ENCODE assay signal across 10 mouse cellular contexts in the genomic region with DNA sequence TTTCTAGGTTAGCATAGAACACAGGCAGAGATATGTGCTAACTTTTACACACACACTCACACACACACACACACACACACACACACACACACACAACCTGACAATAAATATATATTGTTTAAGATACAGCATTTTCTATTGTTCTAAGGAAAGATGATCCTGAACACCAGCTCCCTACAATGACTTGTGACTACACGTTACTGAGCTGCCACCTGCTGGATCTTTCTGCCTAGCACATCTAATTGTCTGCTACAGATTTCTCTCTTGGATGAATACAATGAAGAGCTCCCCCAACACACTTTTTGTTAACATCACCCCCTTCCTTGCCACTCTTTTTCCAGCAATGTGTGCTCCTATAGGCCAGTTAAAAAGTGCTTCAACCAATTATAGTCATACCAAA. TPM values are rescaled to one million over a fixed set of nuclear protein-coding genes. Genes with fewer than 3 reads are reported as not detected.
DNase-seq lines count a peak whose midpoint lies in the region; ATAC-seq and TF ChIP-seq lines count a peak whose summit lies in the region.
"Had no signal": no experiment of that assay in that cellular context is flagged by ENCODE, and none has a peak within 500 bp of the region (broad histone marks: within the 10 kb centered on the region; RNA-seq: fewer than 3 reads in every experiment).

No protein-coding gene starts in this region.

- no peak overlapping the region for H3K27ac ChIP-seq in gastrocnemius, adult 2 months
- no peak overlapping the region for H3K27ac ChIP-seq in ES-Bruce4 (ENCODE audit: insufficient read depth, low read length)
- H3K27ac ChIP-seq: heart, embryonic 15.5 days; stomach, embryonic 15.5 days had no signal

- TF ChIP-seq CTCF in gastrocnemius, adult 2 months (IDR thresholded peaks at IDR 0.05): peak; percentile 34; the same call in 1 of the 2 replicates
- TF ChIP-seq CTCF in ES-Bruce4 (IDR thresholded peaks at IDR 0.05; ENCODE audit: low read depth, low read length): peak; percentile 30

- no peaks in the 10 kb centered on the region for H3K9me3 ChIP-seq in ES-Bruce4 (replicated peaks; ENCODE audit: control insufficient read depth, insufficient read depth, low read length, poor library complexity, severe bottlenecking)
- H3K9me3 ChIP-seq: heart, embryonic 15.5 days; stomach, embryonic 15.5 days had no signal

- ATAC-seq in megakaryocyte-erythroid progenitor cell, adult 5-6 weeks (replicated peaks; ENCODE audit: low FRiP score, low TSS enrichment, poor library complexity, severe bottlenecking): peak; percentile 81

- no peak for DNase-seq in gastrocnemius, adult 2 months
- DNase-seq in gastrocnemius, adult 8-10 months (ENCODE audit: low spot score in 2 of 2): no peak
- peak; percentile 73 for DNase-seq in cerebellum, adult 9-10 months
- peak; percentile 26 to 63 for DNase-seq in frontal cortex, postnatal 10 days (ENCODE audit: low spot score in 2 of 2)
- peak; percentile 15 to 53 for DNase-seq in layer of hippocampus, adult 8-10 months (ENCODE audit: low spot score in 2 of 2)
- DNase-seq in right cerebral cortex, postnatal 36 days (ENCODE audit: low spot score in 2 of 2): peak; percentile 49 to 61

- no peak overlapping the region for H3K4me3 ChIP-seq in gastrocnemius, adult 2 months
- H3K4me3 ChIP-seq in ES-Bruce4 (ENCODE audit: low read depth, low read length): no peak overlapping the region
- H3K4me3 ChIP-seq: heart, embryonic 15.5 days; stomach, embryonic 15.5 days had no signal

- intact Hi-C loops in gastrocnemius, adult 2 months (cut with DNase I): no loop called here

- H3K36me3 ChIP-seq in ES-Bruce4 (ENCODE audit: control insufficient read depth, insufficient read depth, low read length, poor library complexity, severe bottlenecking): no peaks in the 10 kb centered on the region
- H3K36me3 ChIP-seq: heart, embryonic 15.5 days; stomach, embryonic 15.5 days had no signal

- H3K4me1 ChIP-seq in ES-Bruce4 (ENCODE audit: control insufficient read depth, insufficient read depth, low read length): no peaks in the 10 kb centered on the region
- H3K4me1 ChIP-seq: stomach, embryonic 15.5 days had no signal

- no peak for TF ChIP-seq POLR2A in ES-Bruce4 (IDR thresholded peaks at IDR 0.05; ENCODE audit: insufficient read depth, low read length)

- no peak overlapping the region for H3K9ac ChIP-seq in ES-Bruce4 (ENCODE audit: low read depth, poor library complexity, severe bottlenecking)
- H3K9ac ChIP-seq: heart, embryonic 15.5 days; stomach, embryonic 15.5 days had no signal

- no peaks in the 10 kb centered on the region; the same call in 1 of the 2 replicates for H3K27me3 ChIP-seq in ES-Bruce4 (ENCODE audit: control insufficient read depth, insufficient read depth, low read length, poor library complexity, severe bottlenecking)

- TF ChIP-seq EP300 in ES-Bruce4 (IDR thresholded peaks at IDR 0.05; ENCODE audit: insufficient read depth, low read depth, low read length): no peak

RNA-seq across cellular contexts. Expression of a gene that starts 13.5 kb away (rescaled TPM):
- 10 to 100 TPM; 52.0 to 60.5 TPM for total RNA-seq in gastrocnemius, adult 2 months (2021)
- 10 to 100 TPM; 46.4 to 54.6 (median 51.1) TPM for total RNA-seq in gastrocnemius, adult 8-10 months (2022)
- 234 and 237 TPM in 2 replicates for polyA plus RNA-seq in ES-Bruce4 (2011; ENCODE audit: insufficient read depth, insufficient read length, low read depth, missing spikeins)
- total RNA-seq in layer of hippocampus, adult 8-10 months (2022): 100 to 1,000 TPM; 129 to 154 (median 143) TPM
- total RNA-seq in megakaryocyte-erythroid progenitor cell, adult 5-6 weeks (2014; fragmentation: Nextera tagmentation): 111 and 114 TPM in 2 replicates
- total RNA-seq in megakaryocyte-erythroid progenitor cell, adult 5-6 weeks (2017): 475 and 602 TPM in 2 replicates

RNA-seq across cellular contexts. Expression of a gene that starts 46.3 kb away (rescaled TPM):
- total RNA-seq in gastrocnemius, adult 2 months (2021): under 1 TPM in 1 of 2 experiments, not detected in 1; 0.89 TPM
- 1 to 10 TPM in 1 of 4 experiments, under 1 TPM in 3; 0.24 to 1.4 (median 0.85) TPM for total RNA-seq in gastrocnemius, adult 8-10 months (2022)
- polyA plus RNA-seq in ES-Bruce4 (2011; ENCODE audit: insufficient read depth, insufficient read length, low read depth, missing spikeins): 0.32 TPM in 1 of 2 replicates, not detected in the other
- 1 to 10 TPM; 1.7 to 2.6 (median 2.1) TPM for total RNA-seq in layer of hippocampus, adult 8-10 months (2022)
- 2.9 and 7.8 TPM in 2 replicates for total RNA-seq in megakaryocyte-erythroid progenitor cell, adult 5-6 weeks (2014; fragmentation: Nextera tagmentation)
- total RNA-seq in megakaryocyte-erythroid progenitor cell, adult 5-6 weeks (2017): 11.7 and 15.9 TPM in 2 replicates

Comparison
In these comparisons a context has a peak if more than half of its experiments do, and no peak if none do; other contexts are left out.
1. DNase-seq: peak in cerebellum, adult 9-10 months (single experiment), frontal cortex, postnatal 10 days (2 of 2), layer of hippocampus, adult 8-10 months (2 of 2) and right cerebral cortex, postnatal 36 days (2 of 2); none in gastrocnemius, adult 2 months (single experiment) and gastrocnemius, adult 8-10 months (0 of 2).